Mouse (Mus musculus) kidney, adult 18-20 months (tissue): Measurements from ENCODE around the gene C3.

Source experiments
- DNase-seq: peaks from one replicate; pipeline ENCODE4 v3.0.0; 2021

Gene C3

DNA sequence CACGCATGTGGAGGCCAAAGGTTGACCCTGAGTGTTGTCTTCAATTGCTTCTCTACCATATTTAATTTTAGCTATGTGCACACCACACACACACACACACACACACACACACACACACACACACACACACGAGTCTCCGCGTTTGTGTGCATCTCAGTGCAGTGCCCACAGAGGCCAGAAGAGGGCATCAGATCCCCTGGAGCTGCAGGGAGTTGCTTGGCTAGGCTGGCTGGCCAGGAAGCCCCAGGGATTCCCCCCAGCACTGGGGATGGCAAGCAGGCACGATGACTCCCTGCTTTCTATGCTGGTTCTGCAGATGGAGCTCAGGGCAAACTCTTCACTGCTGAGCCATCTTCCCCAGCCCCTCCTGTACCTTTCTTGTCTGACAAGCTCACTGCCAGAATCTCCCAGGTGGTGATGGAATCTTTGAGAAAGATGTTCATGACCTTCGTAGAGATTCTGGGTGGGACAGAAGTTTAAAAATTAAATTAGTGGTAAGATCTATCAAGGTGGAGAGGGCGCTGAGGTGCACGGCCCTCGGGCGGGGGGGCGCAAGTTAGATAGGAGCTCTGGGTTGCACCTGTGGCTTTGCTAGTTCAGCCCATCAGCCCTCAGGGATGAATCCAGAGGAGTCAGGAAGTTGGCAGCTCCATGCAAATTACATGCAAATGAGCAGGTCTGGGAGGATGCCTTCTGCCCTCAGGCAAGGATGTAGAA is 8.6 kb downstream of the C3 start:
- peak; percentile 84 for DNase-seq

GRCm38 (mm10) chr17:57218335-57218900 is 9.5 kb downstream of the C3 start:
- no peak for DNase-seq

DNA sequence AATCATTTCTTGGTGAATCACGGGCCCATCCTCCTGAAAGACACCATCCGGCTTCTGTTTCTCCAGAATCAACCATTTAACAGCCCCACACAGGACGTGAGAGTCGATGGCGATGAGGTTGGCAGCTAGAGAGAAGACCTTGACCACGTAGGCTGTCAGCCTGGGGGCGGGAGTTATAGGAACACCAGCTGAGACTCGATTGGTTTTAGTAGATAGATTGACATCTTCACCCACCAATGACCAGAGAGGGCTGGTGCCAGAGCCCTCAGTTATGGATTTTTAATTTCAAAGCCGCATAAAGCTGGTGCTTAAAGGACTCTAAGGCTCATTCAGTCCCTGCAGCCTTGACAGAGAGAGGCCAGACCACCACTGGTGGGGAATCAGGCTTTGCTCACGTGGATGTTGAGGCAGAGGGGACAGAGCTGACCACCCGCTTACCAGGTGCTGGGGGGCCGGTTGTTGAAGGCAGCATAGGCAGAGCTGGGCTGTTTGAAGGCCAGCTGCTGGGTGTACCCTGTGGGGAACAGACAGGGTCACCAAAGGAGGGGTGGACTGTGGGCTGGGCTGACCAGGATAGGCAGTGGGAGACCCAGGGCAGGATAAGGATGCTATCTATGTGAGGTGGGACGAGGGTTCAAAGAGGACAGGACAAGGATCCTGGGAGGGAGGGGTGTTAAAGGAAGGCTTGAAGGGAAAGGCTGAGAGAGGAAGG is 13.1 kb downstream of the C3 start:
- no peak for DNase-seq

DNA sequence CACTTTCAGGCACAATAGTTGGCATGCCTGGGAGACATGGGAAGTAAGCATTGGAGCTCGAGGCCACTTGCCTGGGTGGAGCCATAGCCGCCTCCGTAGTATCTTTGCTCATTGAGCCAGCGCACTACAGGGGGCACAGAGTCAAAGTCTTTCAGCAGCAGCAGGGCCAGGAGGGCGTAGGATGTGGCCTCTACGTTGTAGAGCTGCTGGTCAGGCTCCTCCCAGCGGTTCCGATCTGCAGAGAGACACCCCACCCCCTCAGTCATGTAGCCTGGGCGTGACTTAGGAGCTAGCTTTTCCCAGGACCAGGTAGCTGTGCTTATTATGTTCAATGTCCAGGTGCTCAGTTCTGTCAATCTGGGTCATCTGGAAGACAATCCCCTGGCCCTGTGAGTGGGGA is 16.4 kb downstream of the C3 start:
- no peak for DNase-seq

- no peak for DNase-seq
Measured at GRCm38 (mm10) chr17:57209330-57209729, 18.6 kb downstream of the C3 start.

DNA sequence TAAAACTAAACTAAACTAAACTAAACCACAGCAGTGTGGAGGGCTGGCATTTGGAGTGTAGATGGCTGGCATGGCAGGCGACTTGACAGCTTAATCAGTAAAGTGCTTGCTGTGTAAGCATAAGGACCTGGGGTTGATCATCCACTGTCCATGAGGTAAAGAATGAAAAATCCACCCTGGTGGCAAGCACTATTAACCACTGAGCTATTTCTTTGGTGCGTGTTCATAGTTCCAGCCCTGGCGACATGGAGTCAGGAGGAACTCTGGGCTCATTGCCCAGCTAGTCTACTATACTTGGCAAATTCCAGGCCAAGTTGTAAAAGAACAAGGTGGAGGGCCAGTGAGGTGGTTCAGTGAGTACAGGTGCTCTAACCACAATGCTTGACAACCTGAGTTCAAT is 20.0 kb downstream of the C3 start:
- DNase-seq = peak; percentile 51

GRCm38 (mm10) chr17:57201841-57202724 is 25.9 kb downstream of the C3 start:
- DNase-seq = no peak

DNA sequence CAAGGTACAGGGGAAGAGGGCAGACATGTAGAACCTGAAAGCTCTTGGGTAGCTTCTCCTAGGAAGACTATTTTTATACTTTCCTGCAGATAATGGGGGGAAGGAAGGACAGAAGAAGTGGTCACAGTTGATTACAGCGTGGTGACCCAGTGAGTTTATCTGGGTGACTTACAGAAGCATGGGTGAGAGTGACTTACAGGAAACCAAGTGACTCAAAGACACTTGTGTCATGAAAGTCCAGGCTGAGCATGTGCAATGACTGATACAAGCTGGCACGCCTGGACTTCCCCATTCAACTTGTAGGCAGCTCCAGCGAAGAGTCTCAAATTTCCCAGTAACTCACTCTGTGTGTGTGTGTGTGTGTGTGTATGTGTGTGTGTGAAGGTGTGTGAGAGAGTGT is 29.7 kb downstream of the C3 start:
- DNase-seq = no peak

GRCm38 (mm10) chr17:57195326-57196010 is 32.5 kb downstream of the C3 start:
- no peak for DNase-seq

DNA sequence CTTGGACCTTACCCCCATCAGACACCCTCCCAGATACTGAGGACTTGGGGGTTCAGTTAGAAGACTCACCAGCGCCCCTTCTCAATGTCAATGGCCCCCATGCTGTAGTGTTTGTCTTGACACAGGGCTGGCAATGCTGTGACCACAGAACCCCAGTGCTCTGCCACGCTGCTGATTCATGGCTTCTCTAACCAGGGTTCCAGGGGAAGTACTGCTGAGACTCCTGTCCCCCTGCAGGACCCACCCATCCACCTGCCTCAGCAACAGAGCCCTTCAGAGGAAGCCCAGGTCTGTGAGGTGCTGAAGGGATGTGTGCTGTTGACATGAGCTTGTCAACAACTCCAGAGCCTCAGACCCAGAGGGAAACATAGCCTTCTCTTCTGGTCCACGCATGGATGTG is 33.2 kb downstream of the C3 start:
- no peak for DNase-seq

DNA sequence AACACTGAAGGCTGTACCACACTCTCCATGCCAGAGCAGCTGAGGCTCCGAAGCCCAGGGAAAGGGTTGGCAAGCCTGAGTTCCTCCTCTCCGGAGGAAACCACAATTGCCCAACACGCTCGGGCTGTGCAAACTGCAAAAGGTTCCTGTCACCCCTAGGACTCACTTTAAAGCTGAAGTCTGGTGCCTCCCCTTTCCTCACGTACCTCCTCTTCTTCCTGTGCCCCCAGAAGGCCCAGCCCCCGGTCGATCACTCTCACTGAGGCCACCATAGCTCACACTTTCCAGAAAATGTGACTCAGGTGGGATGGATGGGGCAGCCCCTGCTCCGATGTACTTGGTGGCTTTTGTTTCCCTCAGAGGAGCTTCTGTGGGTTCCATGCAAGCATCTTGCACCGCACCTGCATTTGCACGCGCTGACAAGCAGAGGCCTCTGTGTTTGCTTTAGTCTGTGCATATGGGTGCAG is 33.9 kb downstream of the C3 start, which contains the start of gene Tnfsf14:
TSS of gene Tnfsf14 (minus strand) at position 137 of the 467 bp plus-strand sequence.
- DNase-seq = no peak

DNA sequence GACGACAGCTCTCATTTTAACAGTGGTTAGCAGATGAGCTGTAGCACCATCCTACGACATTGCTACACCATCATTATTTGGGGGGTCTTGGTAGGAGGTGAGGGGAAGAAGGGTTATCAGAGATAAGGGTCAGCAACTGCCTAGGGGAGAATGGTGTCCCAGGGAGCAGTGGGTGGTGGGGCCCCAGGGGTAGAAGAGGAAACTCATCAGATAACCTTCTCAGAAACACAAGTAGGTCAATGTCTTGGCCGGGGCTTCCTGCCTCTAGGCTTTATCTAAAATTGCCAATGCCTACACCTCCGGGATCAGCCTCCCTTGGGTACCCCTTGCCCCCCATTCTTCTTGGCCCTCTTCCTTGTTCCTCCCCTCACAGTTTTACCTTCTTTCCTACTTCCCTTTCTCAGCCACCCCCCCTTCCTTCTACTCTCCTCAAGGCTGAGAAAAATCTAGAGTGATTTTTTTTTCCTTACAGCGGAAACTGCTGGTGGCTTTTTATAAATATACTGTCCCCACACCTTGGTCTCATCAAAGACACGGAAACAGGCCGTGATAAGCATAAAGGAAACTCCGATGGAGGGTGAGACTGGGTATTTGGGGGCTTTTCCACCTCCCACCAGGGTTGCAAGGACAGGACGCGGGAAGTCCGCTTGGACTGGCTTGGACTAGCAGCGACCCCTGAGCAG is 39.3 kb downstream of the C3 start:
- DNase-seq = no peak

- DNase-seq = no peak
Measured at GRCm38 (mm10) chr17:57185641-57186040, 42.3 kb downstream of the C3 start.

DNA sequence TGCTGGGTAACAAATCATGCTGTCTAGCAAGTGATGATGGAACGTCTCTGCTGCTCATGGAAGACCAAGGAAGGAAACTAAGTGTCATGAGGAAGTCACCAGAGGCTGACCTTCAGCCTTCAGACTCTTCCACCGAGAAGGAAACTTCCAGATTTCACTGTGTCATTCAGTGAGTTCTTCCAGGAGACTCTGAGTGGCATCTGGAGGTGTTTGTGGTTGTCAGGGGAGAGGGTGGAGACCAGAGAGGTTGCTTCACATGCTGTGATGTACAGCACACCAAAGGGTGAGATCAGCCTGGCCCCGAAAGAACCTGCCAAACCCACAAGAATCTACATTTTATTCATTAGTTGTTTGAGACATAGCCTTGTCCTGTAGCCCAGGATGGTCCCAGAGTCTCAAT is 45.1 kb downstream of the C3 start:
- DNase-seq = no peak

DNA sequence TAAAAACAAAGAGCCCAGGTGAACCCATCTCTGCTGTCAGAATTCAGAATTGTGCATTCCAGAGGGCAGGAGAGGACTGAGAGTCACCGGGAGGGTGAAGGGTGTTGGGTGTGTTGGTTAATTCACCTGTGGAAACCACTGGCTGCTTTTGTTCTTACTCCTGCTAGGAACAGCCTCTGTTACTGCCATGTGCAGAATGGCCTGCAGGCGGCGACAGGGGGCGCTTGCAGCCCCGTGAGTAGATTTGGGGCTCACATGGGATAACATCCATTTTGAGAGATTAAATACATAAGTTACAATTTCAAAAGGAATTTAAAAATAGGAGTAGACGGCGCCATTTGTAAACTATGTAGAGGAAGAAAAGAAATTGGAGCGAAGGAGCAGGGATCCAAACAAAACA is 47.6 kb downstream of the C3 start:
- DNase-seq = peak; percentile 27

DNA sequence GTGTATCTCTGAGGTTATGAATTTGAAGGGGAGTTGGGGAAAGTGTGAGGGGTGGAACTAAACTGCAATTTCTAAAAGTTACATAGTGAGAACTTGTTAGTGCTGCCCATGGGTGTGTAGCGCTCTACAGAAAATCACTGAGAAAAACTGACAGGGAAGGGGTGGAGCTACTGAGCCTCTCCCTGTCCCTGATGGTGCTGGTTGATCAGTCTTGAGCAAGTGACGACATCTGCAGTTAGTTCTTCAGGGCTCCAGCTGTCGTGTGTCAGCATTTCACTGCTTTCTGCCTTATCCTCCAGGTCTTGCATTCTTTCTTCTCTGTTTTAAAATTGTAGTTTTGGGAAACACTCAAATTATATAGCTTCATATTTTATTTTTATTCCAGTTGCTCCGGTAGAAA is 54.6 kb downstream of the C3 start:
- DNase-seq = no peak

DNA sequence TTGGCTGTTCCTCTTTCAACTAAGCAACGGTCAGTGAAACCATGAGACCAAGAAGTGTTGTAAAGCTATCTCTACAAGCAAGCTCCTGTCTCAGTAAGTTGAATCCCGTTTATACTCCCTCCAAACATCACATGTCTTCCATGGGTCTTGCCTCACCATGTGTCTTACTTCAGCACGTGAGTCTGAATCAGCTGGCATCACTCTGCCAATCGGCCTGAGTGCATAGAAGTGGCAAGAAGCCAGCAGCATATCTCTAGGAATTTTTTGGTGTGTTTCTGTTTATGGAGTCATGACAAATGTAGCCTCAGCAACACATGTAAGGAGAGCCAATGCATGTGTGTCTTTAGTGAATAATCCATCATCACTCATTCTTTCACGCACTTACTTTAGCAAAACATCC is 55.6 kb downstream of the C3 start:
- no peak for DNase-seq

- DNase-seq = no peak
Measured at GRCm38 (mm10) chr17:57170616-57171260, 57.2 kb downstream of the C3 start.

GRCm38 (mm10) chr17:57166800-57167791 is 60.8 kb downstream of the C3 start:
- peak; percentile 89 for DNase-seq
